Mouse (Mus musculus) erythroblast, embryonic 14.5 days (primary cell): ENCODE results near the gene Rap1gap.

Experiments used
- GATA1 ChIP-seq: IDR thresholded peaks from 2 replicates; pipeline ENCODE4 v1.6.1; 2012; ENCODE audit warnings: low read length, inconsistent platforms, mixed read lengths
- TAL1 ChIP-seq: IDR thresholded peaks from 3 replicates; pipeline ENCODE4 v1.6.1; 2012; ENCODE audit warnings: low read length, inconsistent platforms, mixed read lengths

DNA sequence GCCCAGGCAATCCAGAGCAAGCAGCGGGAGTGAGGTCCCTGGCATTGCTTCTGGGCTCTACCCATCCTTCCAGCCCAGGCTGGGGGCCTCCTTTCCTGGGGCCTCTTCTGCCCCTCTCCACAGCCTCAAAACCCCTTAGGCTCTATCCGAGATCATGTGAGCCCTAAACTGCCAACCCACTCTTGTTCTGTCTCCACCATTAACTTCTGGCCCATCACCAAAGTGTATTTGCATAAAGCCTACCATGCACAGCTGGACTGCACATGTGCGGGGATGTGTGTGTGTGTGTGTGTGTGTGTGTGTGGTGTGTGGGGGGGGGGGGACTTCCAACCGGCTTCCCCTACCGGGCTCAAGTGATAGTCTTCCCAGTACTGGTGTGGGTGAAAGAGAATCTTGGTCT, 109.5 kb downstream of the Rap1gap start:
- TF ChIP-seq GATA1 (no peak), TAL1 (no peak)
